Mouse (Mus musculus) intestine, postnatal 0 days (tissue): ENCODE results near the gene Hmcn1. TPM values are rescaled to one million over a fixed set of nuclear protein-coding genes. Genes with fewer than 3 reads are reported as not detected.

Source experiments
- ATAC-seq: fragments of 200-750 bp; cut with Nextera tagmentation; 2 replicates; pipeline ENCODE4 v1.8.0; 2017; ENCODE audit warnings: mild to moderate bottlenecking, moderate TSS enrichment, moderate library complexity
- H3K27ac ChIP-seq: fragments of 300-500 bp; sonication (generic); 2 replicates; pipeline ENCODE4 v1.5.1; 2014; ENCODE audit warnings: mild to moderate bottlenecking, low read depth, low read length, moderate library complexity
- H3K27me3 ChIP-seq: fragments of 300-500 bp; sonication (generic); replicated peaks from 2 replicates; pipeline ENCODE4 v1.6.1; 2014; ENCODE audit warnings: low read length, mixed read lengths; ENCODE audit not compliant: control insufficient read depth, insufficient read depth
- H3K36me3 ChIP-seq: fragments of 300-500 bp; sonication (generic); 2 replicates; pipeline ENCODE4 v1.6.1; 2014; ENCODE audit warnings: mild to moderate bottlenecking, moderate library complexity; ENCODE audit not compliant: control insufficient read depth, insufficient read depth
- H3K4me1 ChIP-seq: fragments of 300-500 bp; sonication (generic); replicated peaks from 2 replicates; pipeline ENCODE4 v1.6.1; 2014; ENCODE audit warnings: antibody characterized with exemption, low read length, mixed read lengths; ENCODE audit not compliant: control insufficient read depth, insufficient read depth
- H3K4me2 ChIP-seq: fragments of 300-500 bp; sonication (generic); replicated peaks from 2 replicates; pipeline ENCODE4 v1.6.1; 2014; ENCODE audit warnings: low read depth, mild to moderate bottlenecking, moderate library complexity
- H3K4me3 ChIP-seq: fragments of 300-500 bp; sonication (generic); 2 replicates; pipeline ENCODE4 v1.5.1; 2014; ENCODE audit warnings: low read depth, low read length
- H3K9ac ChIP-seq: fragments of 300-500 bp; sonication (generic); 2 replicates; pipeline ENCODE4 v1.6.1; 2014; ENCODE audit warnings: mild to moderate bottlenecking, low read depth, low read length
- H3K9me3 ChIP-seq: fragments of 300-500 bp; sonication (generic); 2 replicates; pipeline ENCODE4 v1.6.1; 2016; ENCODE audit warnings: mixed run types; ENCODE audit not compliant: control insufficient read depth
- CTCF ChIP-seq: sonication (generic); IDR thresholded peaks from 2 replicates; pipeline ENCODE4 v1.5.1; 2016; ENCODE audit warnings: low read depth, mild to moderate bottlenecking, control low read depth, antibody characterized with exemption, moderate library complexity
- WGBS: fragments of 180-500 bp; shearing (Covaris S2); extraction: QIAGEN DNeasy Blood & Tissue Kit; methylation state at CpG from one replicate; pipeline ENCODE4 v1.1.7; 2014; 5-methylcytosine and 5-hydroxymethylcytosine counted together
- polyA plus RNA-seq: library from polyadenylated mRNA; unstranded; fragments of >200 nt; fragmentation: Nextera tagmentation; extraction: Ambion mirVana; gene quantifications from 2 replicates; pipeline ENCODE4 v1.2.1, GENCODE M21; 2015

Gene Hmcn1
- polyA plus RNA-seq, 1 experiment from 2014 or later: 4.2 TPM

GRCm38 (mm10) chr1:150873231-150873630 lies 120.0 kb downstream of the Hmcn1 start:
- no peak overlapping the region for H3K4me3 ChIP-seq
- H3K27ac ChIP-seq: no peak overlapping the region
- ATAC-seq: no peak
- WGBS: 51% methylated on average over 6 of the region's 6 CpGs
- H3K9ac ChIP-seq: no peak overlapping the region
- H3K27me3 ChIP-seq: no peaks in the 10 kb centered on the region
- no peaks in the 10 kb centered on the region for H3K4me1 ChIP-seq
- no peak for TF ChIP-seq CTCF
- H3K36me3 ChIP-seq: no peaks in the 10 kb centered on the region
- no peak overlapping the region for H3K4me2 ChIP-seq
- no peaks in the 10 kb centered on the region for H3K9me3 ChIP-seq

- no peaks in the 10 kb centered on the region for H3K36me3 ChIP-seq
- H3K4me2 ChIP-seq: no peak overlapping the region
- no peaks in the 10 kb centered on the region for H3K4me1 ChIP-seq
- WGBS: 68% methylated on average over 3 of the region's 3 CpGs
- no peak for ATAC-seq
- no peak for TF ChIP-seq CTCF
- H3K9ac ChIP-seq: no peak overlapping the region
- no peaks in the 10 kb centered on the region for H3K9me3 ChIP-seq
- H3K27me3 ChIP-seq: no peaks in the 10 kb centered on the region
- H3K4me3 ChIP-seq: no peak overlapping the region
- H3K27ac ChIP-seq: no peak overlapping the region
These were observed 121.1 kb downstream of the Hmcn1 start for GRCm38 (mm10) chr1:150872105-150872504.

GRCm38 (mm10) chr1:150869189-150869588 lies 124.0 kb downstream of the Hmcn1 start:
- Histone ChIP-seq H3K4me3 (no peak overlapping the region), H3K27ac (no peak overlapping the region), H3K4me2 (no peak overlapping the region), H3K36me3 (no peaks in the 10 kb centered on the region), H3K9ac (no peak overlapping the region), H3K9me3 (no peaks in the 10 kb centered on the region), H3K4me1 (no peaks in the 10 kb centered on the region), H3K27me3 (no peaks in the 10 kb centered on the region)
- ATAC-seq: no peak
- TF ChIP-seq CTCF: no peak

- no peak overlapping the region for H3K4me2 ChIP-seq
- no peak for TF ChIP-seq CTCF
- H3K27ac ChIP-seq: no peak overlapping the region
- no peaks in the 10 kb centered on the region for H3K27me3 ChIP-seq
- H3K9me3 ChIP-seq: no peaks in the 10 kb centered on the region
- no peak overlapping the region for H3K9ac ChIP-seq
- WGBS: 22% methylated on average over 5 of the region's 5 CpGs
- H3K4me1 ChIP-seq: no peaks in the 10 kb centered on the region
- no peaks in the 10 kb centered on the region for H3K36me3 ChIP-seq
- H3K4me3 ChIP-seq: no peak overlapping the region
- ATAC-seq: no peak
These were observed 126.6 kb downstream of the Hmcn1 start for GRCm38 (mm10) chr1:150866615-150867014.

GRCm38 (mm10) chr1:150857779-150858178 lies 135.5 kb downstream of the Hmcn1 start:
- TF ChIP-seq CTCF: no peak
- no peaks in the 10 kb centered on the region for H3K9me3 ChIP-seq
- H3K36me3 ChIP-seq: no peaks in the 10 kb centered on the region
- no peak overlapping the region for H3K4me2 ChIP-seq
- no peak for ATAC-seq
- H3K4me3 ChIP-seq: no peak overlapping the region
- 93% methylated on average over 2 of the region's 2 CpGs for WGBS
- no peaks in the 10 kb centered on the region for H3K4me1 ChIP-seq
- H3K27ac ChIP-seq: no peak overlapping the region
- H3K9ac ChIP-seq: no peak overlapping the region
- H3K27me3 ChIP-seq: no peaks in the 10 kb centered on the region

- no peak overlapping the region for H3K4me3 ChIP-seq
- no peak for ATAC-seq
- no peak overlapping the region for H3K9ac ChIP-seq
- no peak for TF ChIP-seq CTCF
- no peaks in the 10 kb centered on the region for H3K4me1 ChIP-seq
- H3K27me3 ChIP-seq: no peaks in the 10 kb centered on the region
- no peaks in the 10 kb centered on the region for H3K36me3 ChIP-seq
- 87% methylated on average over 6 of the region's 6 CpGs for WGBS
- no peak overlapping the region for H3K4me2 ChIP-seq
- H3K9me3 ChIP-seq: no peaks in the 10 kb centered on the region
- H3K27ac ChIP-seq: no peak overlapping the region
These were observed 159.8 kb downstream of the Hmcn1 start for GRCm38 (mm10) chr1:150833448-150833847.

- Histone ChIP-seq H3K36me3 (no peaks in the 10 kb centered on the region), H3K27me3 (no peaks in the 10 kb centered on the region), H3K9ac (no peak overlapping the region), H3K4me1 (no peaks in the 10 kb centered on the region), H3K4me2 (no peak overlapping the region), H3K9me3 (no peaks in the 10 kb centered on the region), H3K27ac (no peak overlapping the region), H3K4me3 (no peak overlapping the region)
- WGBS: 79% methylated on average over 7 of the region's 7 CpGs
- TF ChIP-seq CTCF: no peak
- no peak for ATAC-seq
These were observed 163.4 kb downstream of the Hmcn1 start for GRCm38 (mm10) chr1:150829851-150830250.
